Mouse (Mus musculus) layer of hippocampus, postnatal 36 days (tissue): ENCODE results near the gene Chn1. TPM values are rescaled to one million over a fixed set of nuclear protein-coding genes. Genes with fewer than 3 reads are reported as not detected.

Experiments
- DNase-seq, 2 experiments: peaks; one replicate each; pipeline ENCODE4 v3.0.0; 2022
- total RNA-seq, 2 experiments: library from RNA; stranded (reverse); gene quantifications; 2 replicates each; pipeline ENCODE4 v1.2.3; 2021

The Chn1 gene
- total RNA-seq, 2 experiments from 2014 or later = 1,726 to 1,746 TPM

DNA sequence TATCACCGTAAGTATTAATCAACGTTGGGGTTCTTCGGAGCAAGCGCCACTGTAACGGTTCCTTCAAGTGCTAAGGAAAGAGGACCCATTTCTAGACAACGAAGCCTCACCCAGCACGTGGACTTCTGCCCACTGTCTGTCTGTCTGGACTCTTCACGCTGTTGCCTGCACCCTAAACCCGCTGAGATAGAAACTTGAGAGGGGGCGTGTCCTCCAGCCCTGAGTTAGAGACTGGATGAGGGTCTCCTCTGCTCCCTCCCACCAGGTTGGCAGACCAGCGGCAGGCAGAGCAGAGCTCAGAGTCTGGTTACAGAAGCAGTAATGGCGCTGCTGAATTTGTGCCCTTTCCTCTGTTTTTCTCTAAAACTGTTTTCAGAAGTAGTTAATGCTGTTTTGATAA, 185.0 kb downstream of the Chn1 start:
- no peak for DNase-seq

DNA sequence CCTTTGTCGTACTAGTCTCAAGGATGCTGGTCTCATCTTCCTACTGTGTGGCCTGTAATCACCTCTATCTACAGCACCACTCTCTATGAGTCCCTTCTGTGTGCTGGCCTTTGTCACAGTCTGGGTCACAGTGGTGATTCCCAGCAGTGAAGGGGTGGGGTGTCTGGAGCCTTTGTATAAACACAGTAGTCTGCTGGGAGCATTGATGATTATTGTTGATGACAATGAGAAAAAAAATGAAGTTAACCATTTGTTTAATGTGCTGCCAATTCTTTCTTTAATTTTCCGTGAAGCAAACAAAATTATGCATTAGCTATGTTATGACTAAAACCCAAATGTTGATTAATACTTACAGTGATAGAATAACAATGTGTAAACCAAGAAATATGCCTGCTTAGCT, 186.2 kb downstream of the Chn1 start:
- DNase-seq = no peak

DNA sequence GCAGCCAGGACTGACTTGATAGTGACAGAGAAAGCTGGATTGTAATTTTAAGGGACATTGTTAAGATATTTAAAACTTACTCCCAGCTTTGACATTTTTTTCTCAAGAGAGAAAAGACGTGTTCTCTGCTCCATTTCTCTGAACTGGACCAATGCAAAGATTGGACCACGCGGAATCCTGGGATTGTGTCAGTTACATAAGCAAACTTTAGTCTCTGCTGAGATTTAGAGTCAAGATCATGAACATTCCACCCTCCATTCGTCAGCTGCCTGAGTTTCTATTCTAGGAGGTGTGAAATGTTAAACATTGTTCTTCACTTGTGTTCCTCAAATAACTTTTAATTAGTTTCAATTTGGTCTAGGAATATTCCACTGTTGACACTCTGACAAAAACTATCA, 188.0 kb downstream of the Chn1 start:
- no peak for DNase-seq

DNA sequence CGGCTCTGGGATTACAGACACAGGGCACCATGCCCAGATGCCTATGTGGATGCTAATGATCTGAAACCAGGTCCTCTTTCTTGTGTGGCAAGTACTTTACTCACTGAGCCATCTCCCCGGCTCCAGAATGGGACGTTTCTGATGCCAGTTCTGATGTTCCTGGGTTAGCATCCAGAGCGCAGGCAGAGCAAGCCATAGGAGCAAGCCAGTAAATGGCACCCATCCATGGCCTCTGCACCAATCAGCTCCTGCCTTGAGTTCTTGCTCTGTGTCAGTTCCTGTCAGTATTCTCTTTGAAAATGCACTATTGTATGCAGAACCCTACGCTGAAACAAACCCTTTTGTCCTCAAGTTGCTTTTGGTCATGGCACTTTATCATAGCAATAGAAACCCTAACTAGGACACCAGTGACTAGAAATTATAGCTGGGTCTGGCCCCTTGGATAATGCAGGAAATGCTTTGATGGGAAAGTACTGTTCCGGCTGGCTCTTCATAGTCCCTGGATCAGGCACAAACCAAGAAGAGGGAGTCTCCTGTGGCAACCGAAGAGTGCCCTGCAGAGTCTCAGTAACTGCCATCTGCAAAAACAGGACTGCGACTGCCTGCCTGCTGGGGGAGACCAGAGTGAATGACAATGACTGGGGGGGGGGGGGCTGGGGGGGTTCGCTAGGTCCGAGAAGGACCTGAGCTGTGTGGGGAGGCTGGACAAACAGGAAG, 188.6 kb downstream of the Chn1 start:
- DNase-seq = no peak

DNA sequence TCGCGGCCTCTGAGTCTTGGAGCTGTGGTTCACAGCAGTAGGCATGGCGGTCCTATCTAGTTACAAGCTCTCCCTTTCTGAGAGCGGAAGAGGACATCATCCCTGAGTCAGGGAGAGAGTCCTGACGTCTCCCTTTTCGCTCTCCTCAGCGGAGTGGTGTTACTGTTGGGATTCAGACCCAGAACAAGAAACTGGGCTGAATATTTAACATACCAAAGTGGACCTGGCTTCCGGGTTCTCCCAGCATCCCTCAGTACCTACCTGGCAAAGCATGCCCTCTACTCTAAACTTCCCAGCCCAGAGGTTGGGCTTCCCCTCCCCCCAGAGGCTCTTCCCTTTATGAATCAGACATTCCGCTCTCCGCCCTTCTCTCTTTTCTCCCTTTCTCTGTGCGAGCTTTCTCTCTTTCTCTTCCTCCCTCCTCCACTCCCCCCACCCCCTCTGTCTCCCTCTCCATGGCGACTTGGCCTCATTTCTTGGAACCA, 189.8 kb downstream of the Chn1 start:
- no peak for DNase-seq

DNA sequence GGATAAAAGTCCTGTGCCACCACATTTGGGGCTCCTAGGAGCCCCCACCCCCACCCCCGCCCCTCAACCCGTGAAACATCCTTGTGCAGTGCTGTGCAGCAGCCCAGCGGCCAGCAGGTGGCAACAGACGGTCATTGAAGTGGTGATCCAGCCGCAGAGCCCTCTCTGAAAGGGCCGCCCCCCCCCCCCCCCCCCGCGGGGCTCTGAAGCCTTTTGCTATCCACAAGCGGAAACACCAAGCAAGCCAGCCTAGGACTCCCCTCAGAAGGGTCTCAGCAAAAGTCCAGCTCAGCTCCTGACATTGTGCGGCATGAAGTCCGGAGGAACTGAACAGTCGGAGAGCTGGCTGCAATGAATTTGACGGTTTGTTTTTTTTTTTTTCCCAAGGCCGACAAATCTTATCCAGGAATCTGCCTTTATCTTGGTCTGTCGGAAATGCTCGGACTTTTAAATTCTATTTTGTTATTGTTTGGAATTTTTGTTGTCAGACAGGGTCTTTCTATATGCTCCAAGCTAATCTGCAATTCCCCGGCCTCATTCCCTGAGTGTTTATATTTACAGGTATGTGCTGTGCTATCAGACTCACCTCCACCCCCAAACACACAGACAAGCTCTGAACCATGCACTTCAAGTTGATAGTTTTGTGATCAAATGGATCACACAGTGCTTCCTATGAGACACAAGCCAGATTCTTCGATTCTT, 190.3 kb downstream of the Chn1 start:
- DNase-seq = peak; percentile 71 to 74

DNA sequence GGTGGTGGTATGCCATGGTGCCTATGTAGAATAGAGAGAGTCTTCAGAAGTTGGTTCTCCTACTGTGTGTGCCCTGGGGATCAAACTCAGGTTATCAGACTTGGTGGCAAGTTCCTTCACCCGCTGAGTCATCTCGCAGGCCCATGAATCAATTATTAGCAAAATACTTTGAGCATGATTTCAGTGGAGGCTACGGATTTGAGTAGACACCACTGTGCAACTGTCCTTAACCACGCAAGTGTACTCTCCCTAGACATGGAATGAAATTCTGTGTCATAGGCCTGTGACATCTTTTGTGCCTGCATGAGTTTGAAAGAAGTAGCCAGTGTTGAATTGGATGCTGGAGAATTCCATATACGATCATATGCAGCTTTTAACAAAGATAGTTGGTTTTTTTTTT, 194.4 kb downstream of the Chn1 start:
- DNase-seq = no peak

DNA sequence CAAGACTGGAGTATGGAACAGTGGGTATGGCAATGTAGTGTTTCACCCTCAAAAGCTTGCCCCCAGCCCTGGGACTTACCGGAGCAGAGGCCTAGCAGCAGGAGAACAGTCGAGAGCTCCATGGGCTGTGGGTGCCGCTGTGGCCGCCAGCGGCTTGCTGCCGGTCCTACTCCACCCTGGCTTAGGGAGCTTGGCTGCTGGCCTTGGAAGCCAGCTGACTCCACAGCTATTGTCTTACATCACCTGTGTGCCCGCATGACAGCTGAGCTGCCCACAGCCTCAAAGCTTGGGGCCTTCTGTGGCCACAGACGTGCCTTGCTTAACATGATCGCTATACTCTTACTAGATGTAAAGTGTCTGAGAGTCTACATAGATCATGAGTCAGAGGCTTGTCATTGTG, 195.0 kb downstream of the Chn1 start, which contains the start of gene Chrna1:
TSS of gene Chrna1 (minus strand) at position 173 of the 400 bp plus-strand sequence.
- DNase-seq = no peak

DNA sequence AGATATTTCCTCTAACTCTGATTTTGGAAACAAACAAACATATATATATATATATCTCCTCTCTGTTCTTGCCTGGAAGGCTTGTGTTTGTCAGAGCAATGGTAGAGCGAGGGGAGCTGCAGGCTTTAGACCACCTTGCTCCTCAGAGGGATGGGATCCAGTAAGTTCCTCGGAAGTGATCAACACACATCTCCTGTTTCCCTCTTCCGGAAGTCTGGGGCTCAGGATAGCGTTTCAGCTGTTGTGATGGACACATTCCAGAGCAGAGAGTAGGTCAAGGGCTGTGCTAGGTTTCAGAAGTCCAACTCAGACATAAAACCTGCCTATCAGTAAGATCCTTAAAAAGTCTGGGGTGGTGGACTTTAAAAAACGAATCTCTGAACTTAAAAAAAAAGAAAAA, 196.0 kb downstream of the Chn1 start:
- no peak for DNase-seq

DNA sequence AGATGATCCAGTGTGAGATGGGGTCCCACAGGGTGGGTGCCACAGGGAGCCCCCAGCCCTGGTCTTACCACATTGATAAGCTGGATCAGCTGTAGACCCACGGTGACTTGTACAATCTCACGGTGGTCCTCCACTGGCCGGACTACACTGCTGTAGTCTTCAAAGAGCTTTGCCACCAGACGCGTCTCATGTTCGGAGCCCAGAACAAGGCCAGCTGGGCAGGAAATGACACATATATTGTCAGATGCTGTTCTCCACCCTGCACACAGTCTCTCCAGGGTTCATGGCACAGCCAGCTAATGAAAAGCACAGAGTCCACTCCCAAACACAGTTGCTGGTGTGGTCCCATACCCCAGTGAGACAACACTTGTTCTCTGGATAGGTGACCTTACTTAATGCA, 200.7 kb downstream of the Chn1 start:
- no peak for DNase-seq

DNA sequence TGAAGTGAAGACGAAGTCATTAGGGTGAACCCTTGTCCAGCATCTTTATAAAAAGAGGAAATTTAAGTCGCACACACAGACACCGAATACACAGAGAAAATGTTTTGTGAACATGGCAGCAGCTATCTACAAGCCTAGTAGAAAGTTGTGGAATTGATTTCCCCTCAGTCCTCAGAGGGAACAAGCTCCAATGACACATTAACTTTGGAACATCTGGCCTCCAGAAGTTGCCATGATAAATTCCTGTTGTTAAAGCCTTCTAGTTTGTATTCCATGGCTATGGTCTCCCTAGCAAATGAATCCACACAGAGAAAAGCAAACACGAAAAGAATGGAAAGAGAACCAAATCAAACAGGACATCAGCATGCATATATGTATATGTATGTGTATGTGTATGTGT, 201.6 kb downstream of the Chn1 start:
- no peak for DNase-seq

DNA sequence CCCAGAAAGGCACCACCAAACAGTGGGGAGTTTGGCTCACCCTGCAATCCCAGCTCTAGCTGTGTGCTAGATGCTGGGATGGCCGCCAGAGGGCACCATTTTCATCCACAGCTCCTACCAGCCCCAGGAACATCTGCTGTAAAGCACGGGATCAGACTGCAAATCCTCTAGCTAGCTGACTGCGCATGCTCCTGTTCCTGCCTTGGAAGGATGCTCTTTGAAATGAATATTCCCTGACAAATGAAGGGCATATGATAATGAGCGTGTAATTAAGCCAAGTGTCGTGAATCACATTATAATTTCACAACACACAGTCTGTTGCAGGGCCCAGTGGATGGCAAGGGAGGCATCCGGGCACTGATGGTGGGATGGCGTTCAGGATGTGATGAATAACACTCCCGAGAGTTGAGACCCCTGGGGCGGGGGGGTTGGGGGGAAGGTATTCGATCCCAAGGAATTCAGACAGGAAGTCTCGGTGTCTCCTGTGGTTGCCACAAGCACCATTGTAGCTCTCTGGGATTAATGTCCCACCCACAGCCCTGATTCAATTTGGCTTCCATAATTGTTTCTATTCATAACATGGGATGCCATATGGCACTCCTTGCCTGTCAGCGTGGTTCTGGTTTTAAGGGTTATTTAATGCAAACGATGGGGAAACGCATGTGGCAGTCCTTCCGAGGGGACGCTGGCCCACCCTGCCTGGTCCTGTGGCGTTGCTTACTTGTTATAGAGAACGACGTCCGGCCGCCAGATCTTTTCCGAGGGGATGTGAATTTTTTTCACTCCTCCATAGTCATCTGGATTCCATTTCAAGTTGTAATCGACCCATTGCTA, 202.4 kb downstream of the Chn1 start:
- peak; percentile 87 to 89 for DNase-seq

DNA sequence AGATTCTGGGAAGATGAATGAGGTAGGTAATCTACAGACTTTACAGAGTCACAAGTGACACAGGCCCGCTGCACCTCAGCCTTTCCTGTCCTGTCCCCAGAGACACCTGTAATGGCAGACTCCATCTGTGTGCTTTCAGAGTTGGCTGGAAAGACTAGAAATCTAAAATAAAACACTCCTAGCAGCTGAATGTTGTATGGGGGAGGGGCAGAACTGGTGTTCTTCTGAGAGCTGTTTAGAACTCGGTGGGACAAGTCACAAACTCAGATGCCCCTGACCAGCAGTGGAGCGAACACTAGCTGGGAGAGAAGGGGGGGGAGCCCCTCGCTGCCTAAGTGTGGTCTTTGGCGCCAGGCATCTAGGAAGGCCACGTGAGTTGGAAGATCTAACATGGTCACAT, 203.2 kb downstream of the Chn1 start:
- no peak for DNase-seq

DNA sequence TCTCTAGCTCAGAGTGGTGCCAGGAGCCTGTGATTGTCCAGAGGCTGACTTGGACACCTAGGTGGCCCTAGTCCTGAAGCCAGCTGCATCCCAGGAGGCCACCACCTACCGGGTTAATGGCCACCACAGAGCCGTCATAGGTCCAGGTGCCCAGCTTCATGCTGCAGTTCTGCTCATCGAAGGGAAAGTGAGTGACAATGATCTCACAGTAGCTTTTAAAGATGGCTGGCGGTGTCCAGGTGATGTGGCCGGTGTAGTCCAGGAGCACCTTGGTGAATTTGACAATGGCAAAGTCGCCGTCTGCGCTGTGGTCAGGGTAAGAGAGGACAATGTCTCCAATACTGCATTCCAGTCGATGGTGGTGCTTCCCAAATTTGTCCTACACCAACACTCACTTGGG, 203.8 kb downstream of the Chn1 start:
- DNase-seq = no peak

DNA sequence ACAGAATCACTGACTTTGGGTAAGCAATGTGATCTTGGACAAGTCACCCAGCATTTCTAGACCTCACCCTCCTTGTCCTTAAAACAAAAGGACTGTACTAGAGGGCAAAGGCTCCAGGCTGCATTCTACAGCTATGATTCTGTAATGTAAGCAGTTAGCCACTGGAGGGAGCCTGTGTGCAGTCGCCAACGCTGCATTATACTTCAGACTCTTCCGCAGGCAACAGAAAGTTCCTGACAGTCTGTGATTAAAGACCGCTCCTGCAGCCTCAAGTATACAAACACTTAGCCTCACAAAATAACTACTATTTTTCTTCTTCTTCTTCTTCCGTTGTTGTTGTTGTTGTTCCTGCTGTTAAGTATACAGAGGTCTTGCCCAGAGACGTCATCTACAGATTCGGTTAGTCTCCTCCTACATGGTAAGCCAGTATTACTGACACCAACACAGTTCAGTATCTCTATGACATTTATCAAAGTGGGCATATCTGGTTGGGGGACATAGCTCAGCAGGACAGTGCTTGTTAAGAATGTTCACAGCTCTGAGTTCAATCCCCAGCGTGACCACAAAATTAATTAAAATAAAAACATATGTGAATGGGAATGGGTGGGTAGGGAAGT, 208.0 kb downstream of the Chn1 start:
- peak in 1 of 2 experiments; percentile 59 for DNase-seq

DNA sequence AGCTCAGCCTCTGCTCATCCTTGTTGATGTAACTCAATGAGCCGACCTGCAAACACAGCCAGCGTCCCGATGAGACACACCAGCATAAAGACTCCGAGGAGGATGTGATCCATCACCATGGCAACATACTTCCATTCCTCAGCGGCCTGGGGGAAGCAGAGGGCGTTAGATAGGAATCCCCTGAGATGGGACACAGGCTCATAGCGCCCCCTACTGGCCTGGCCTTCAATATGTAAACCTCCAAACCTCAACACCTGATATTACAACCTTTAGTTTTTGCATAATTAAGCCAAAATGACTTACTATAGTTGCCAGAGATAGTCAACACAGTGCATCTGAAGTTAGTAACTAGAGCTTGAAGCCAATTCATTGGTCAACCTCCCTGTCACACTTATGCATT, 209.0 kb downstream of the Chn1 start:
- no peak for DNase-seq

DNA sequence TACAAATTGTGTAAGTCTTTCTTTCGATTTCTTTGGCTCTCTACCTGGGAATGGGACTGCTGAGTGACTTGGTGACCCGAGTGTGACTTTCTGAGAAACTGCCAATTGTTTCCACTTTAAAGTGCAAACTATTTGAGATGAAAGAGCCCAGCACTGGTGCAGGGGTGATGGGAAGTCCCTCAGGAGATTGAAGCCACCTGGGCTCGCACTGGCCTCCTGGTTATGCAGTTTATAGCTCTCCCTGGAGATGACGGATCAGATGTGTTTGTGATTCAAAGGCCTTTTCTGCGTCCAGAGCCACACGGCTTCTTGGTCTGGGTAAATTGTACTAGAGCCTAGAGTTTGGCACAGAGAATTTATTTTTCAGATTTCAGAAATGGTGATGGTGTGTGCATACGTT, 211.5 kb downstream of the Chn1 start:
- DNase-seq = no peak

DNA sequence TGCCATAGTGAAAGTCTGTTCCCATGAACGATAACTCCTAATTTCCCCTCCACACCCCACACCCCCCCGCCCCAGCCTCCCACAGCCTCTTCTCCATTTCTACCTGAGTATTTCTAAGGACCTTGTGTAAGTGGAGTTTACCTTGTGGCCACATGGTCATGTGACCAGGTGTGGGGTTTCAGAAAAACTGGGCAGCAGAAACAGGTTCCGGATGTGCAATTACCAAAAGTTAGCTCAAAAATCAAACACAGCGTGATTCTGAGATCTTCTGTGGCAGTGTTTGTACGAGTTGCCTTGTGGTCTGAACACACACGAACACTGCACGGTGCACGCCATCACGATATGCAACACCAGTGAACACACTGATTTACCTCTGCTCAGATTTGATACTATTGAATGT, 212.5 kb downstream of the Chn1 start:
- DNase-seq = no peak

DNA sequence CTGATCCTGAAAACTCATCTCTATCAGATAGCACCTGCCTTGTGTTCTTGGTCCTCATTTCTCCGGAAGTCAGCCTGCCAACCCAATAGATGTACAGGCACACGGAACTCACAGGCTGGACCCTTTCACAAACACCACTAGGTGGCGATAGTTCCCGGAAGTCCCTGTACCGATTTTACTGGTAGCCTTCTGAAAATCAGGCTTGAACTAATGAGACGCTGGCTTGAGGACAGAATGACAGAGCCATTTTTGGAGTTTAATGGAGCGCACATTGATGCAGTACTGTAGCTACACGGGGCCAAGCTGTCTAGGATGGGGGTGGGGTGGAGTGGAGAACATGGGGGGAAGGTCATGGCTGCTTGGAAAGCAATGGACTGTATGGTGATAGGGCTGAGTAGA, 213.5 kb downstream of the Chn1 start:
- no peak for DNase-seq

DNA sequence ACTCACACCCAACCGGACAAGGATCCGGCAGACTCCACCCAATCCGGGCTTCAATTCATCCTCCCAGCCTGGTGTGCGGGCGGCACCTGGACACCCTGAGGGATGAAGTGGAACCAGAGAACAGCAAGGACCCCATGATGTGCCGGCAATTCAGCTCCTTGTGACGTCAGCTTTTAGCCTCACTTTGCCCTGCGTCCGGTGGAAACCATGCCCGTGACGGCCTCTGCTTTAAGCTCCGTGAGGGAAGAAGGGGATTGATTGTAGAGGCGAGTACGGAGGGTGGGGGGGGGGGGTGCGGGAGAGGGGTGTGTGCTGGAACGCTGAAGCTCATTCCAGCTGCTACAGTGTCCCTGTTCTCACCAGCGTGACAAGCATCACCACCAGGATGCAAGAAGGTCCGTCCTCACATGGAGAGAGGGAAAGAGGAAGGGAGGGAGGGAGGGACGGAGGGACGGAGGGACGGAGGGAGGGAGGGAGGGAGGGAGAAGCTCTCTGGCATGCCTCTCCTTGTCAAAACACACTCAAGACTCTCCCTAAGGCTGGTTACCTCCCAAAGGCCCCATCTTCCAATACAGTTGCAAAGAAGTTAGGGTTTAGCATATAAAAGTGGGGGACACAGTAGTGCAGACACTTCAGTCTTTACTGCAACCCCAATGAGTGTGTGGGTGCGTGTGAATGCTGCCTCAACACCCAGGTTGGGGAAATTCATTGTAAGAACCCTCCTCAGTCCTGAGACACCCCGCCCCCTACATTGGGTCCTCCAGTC, 214.1 kb downstream of the Chn1 start:
- no peak for DNase-seq
